Mouse (Mus musculus): Measurements from ENCODE around the gene Ssbp2.

DNA sequence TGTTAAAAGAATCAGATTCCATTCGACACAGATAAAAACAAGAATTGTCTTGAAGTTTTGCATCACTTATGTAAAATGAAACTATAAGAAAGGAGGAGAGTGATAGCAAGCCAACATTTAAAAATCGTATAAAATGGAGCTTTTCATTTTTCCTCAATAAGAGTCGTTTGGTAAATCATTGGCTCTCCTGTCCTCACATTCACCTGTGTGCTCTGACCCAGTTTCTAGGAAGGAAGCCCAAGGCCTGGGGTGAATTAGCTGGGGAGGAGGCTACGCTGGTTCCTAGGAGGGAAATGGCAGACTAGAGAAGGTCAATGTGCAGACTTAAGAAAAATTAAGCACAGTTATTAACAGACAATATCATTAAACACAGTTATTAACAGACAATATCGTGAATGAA, 156.8 kb downstream of the Ssbp2 start:
- TF ChIP-seq POLR2A (IDR thresholded peaks at IDR 0.05; ENCODE audit: control insufficient read depth, low read depth, low read length) (no peak), CTCF (IDR thresholded peaks at IDR 0.05; ENCODE audit: control insufficient read depth, insufficient read depth, insufficient replicate concordance, low read depth, low read length) (no peak)

Data from testis, adult 2 months (tissue).